Mouse (Mus musculus) forebrain, embryonic 11.5 days (tissue): Measurements from ENCODE around the gene Gramd1b. TPM values are rescaled to one million over a fixed set of nuclear protein-coding genes. Genes with fewer than 3 reads are reported as not detected.

Experiments used
- ATAC-seq: fragments of 200-750 bp; cut with Nextera tagmentation; replicated peaks from 2 replicates; pipeline ENCODE4 v1.8.0; 2017; ENCODE audit warnings: moderate TSS enrichment; ENCODE audit not compliant: low FRiP score
- DNase-seq: peaks from one replicate; pipeline ENCODE4 v3.0.0-alpha.2; 2017; ENCODE audit warnings: low spot score
- H3K27ac ChIP-seq: fragments of 300-500 bp; sonication (generic); 2 replicates; pipeline ENCODE4 v1.5.1; 2014; ENCODE audit warnings: low read depth, low read length
- H3K27me3 ChIP-seq: fragments of 300-500 bp; sonication (generic); 2 replicates; pipeline ENCODE4 v1.6.1; 2014; ENCODE audit warnings: mild to moderate bottlenecking, low read length, mixed read lengths; ENCODE audit not compliant: control insufficient read depth, insufficient read depth
- H3K36me3 ChIP-seq: fragments of 300-500 bp; sonication (generic); 2 replicates; pipeline ENCODE4 v1.6.1; 2014; ENCODE audit warnings: mild to moderate bottlenecking, low read length, moderate library complexity, mixed read lengths; ENCODE audit not compliant: control insufficient read depth, insufficient read depth
- H3K4me1 ChIP-seq: fragments of 300-500 bp; sonication (generic); replicated peaks from 2 replicates; pipeline ENCODE4 v1.6.1; 2014; ENCODE audit warnings: low read length, mixed read lengths; ENCODE audit not compliant: control insufficient read depth, insufficient read depth
- H3K4me2 ChIP-seq: fragments of 300-500 bp; sonication (generic); 2 replicates; pipeline ENCODE4 v1.6.1; 2014; ENCODE audit warnings: low read depth, mild to moderate bottlenecking, low read length, moderate library complexity, mixed read lengths; ENCODE audit not compliant: severe bottlenecking
- H3K4me3 ChIP-seq: fragments of 300-500 bp; sonication (generic); 2 replicates; pipeline ENCODE4 v1.5.1; 2014; ENCODE audit warnings: low read depth, low read length
- H3K9ac ChIP-seq: fragments of 300-500 bp; sonication (generic); 2 replicates; pipeline ENCODE4 v1.6.1; 2014; ENCODE audit warnings: low read length
- H3K9me3 ChIP-seq: fragments of 300-500 bp; sonication (generic); 2 replicates; pipeline ENCODE4 v1.6.1; 2016; ENCODE audit warnings: low read length, mixed read lengths; ENCODE audit not compliant: control insufficient read depth
- WGBS: fragments of 180-500 bp; shearing (Covaris S2); extraction: QIAGEN DNeasy Blood & Tissue Kit; methylation state at CpG from one replicate; pipeline ENCODE4 v1.1.7; 2014; 5-methylcytosine and 5-hydroxymethylcytosine counted together
- polyA plus RNA-seq: library from polyadenylated mRNA; unstranded; fragments of >200 nt; fragmentation: Nextera tagmentation; extraction: Ambion mirVana; gene quantifications from 2 replicates; pipeline ENCODE4 v1.2.1, GENCODE M21; 2014

The Gramd1b gene
- polyA plus RNA-seq, 1 experiment from 2014 or later, result 3.9 TPM

DNA sequence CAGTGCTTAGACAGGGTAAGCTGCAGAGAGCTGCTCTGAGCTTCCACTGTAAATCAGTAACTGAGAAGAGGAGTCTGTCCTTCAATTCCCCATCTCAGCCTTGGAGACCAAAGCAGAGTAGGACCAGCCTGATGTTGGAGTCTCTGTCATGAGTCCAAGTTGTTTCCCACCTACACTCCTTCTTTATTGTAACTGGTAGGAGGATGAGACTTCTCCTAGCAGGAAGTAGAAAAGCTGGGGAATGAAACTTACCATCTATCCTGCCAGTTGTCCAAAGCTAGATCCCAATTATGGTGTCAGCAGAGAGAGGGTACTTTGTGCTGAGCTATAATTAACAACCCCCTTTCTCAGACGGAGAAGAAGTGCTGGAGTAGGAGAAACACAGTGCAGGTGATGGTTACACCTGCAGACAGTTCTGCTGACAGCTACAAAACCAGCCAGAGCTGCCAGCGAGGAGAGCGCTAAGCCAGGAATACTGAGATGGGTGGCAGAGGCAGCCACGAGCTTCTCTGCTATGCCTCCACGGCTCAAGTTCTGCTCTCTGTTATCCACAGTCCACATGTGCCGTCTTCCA, 131.7 kb downstream of the Gramd1b start:
- H3K4me2 ChIP-seq, result no peak overlapping the region
- no peak overlapping the region for H3K4me3 ChIP-seq
- H3K9me3 ChIP-seq, result no peaks in the 10 kb centered on the region
- H3K27me3 ChIP-seq, result no peaks in the 10 kb centered on the region
- no peaks in the 10 kb centered on the region for H3K36me3 ChIP-seq
- H3K4me1 ChIP-seq, result no peaks in the 10 kb centered on the region
- H3K9ac ChIP-seq, result no peak overlapping the region
- 83% methylated on average over 6 of the region's 6 CpGs for WGBS
- no peak overlapping the region for H3K27ac ChIP-seq
- no peak for DNase-seq
- no peak for ATAC-seq

DNA sequence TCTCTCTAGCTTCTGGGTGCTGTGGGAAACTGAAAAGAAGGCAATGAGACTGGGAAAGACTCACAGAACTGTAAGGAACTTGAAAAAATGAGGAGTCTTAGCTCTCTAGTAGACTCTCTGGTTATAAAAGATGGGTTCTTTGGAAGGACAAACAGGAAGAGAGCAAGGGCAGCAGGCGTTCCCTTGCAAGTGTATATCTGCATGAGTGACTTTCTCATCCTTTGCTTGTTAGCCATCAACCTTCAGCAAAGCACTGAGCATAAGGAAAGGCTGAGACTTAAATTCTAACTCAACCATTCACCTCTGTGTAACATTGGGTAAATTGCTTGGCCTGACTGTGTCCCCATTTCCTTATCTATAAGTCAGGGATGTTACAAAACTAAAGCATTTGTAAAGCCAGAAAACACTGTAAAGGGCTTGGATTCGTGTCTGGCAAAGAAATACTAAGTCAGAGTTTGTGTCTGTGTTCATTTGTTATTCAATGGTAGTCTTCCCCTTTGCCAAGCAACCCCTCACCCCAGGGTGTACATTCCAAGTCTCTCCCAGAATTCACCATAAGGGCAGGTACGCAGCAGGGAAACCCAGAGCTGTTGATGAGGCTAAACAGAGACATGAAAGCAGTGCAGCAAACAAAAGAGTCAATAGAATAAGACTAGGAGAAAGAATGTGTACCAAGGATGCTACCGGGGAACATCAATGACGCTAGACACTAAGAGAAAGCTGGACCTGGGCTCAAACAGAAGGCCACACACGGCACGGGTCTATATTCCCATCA, 133.5 kb downstream of the Gramd1b start:
- no peak for DNase-seq
- H3K27ac ChIP-seq, result no peak overlapping the region

DNA sequence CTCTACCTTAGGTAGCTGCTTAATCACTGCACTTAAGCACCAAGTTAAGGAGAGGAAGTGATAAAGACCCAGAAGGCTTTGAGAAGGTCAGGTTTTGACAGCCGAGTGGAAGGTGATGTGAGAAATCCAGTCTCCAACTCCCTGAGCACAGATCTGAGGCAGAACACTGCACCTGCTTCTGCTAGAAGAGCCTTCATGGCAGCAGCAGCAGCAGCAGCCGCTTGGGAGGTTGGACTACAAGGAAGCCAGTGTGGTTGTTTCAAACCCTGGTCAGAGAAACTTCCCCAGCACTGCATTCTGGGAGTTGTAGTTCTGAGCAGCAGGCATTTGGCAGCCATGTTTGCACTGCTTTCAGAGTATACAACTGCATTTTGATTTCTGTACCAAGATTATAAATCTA, 134.1 kb downstream of the Gramd1b start:
- Histone ChIP-seq H3K4me3 (0 out of 2 replicates have a peak overlapping the region, but pooled peaks have one; percentile 9), H3K4me1 (peaks cover 5% of the 10 kb centered on the region), H3K36me3 (no peaks in the 10 kb centered on the region), H3K4me2 (peak overlapping the region; percentile 31; the same call in 1 of the 2 replicates), H3K27me3 (no peaks in the 10 kb centered on the region), H3K9me3 (no peaks in the 10 kb centered on the region), H3K9ac (peak overlapping the region; percentile 20), H3K27ac (no peak overlapping the region)
- ATAC-seq, result peak; percentile 71
- DNase-seq, result no peak
- WGBS, result 31% methylated on average over 2 of the region's 2 CpGs

More for the DNA sequence above, 133.5 kb downstream of the Gramd1b start:
- Histone ChIP-seq H3K4me2 (no peak overlapping the region), H3K9ac (no peak overlapping the region), H3K27me3 (no peaks in the 10 kb centered on the region), H3K4me3 (no peak overlapping the region), H3K9me3 (no peaks in the 10 kb centered on the region), H3K36me3 (no peaks in the 10 kb centered on the region), H3K4me1 (peaks cover 2% of the 10 kb centered on the region)
- WGBS, result 69% methylated on average over 7 of the region's 7 CpGs
- no peak for ATAC-seq

DNA sequence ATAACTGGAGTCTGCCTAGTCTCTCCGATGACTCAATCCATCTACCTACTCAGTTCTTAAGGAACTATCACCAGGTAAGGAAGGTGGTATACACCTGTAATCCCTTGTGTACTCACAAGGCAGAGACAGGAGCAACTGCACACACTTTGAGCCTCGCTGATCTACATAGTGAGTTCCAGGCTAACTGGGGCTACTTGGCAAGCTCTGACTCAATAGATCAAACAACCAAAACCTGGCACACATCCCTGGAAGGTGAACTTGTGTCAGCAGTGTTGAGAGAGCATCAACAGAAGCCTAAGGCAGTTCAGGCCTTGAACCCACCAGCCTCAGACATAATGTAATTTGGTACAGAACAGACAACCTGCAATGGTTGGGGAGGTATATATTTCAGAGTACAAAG, 135.0 kb downstream of the Gramd1b start:
- H3K9me3 ChIP-seq, result no peaks in the 10 kb centered on the region
- no peak overlapping the region for H3K9ac ChIP-seq
- H3K4me3 ChIP-seq, result no peak overlapping the region
- ATAC-seq (no peak), DNase-seq (no peak)
- 92% methylated on average over 2 of the region's 2 CpGs for WGBS
- no peaks in the 10 kb centered on the region for H3K36me3 ChIP-seq
- H3K27me3 ChIP-seq, result no peaks in the 10 kb centered on the region
- peaks cover 12% of the 10 kb centered on the region for H3K4me1 ChIP-seq
- no peak overlapping the region for H3K27ac ChIP-seq
- no peak overlapping the region for H3K4me2 ChIP-seq

DNA sequence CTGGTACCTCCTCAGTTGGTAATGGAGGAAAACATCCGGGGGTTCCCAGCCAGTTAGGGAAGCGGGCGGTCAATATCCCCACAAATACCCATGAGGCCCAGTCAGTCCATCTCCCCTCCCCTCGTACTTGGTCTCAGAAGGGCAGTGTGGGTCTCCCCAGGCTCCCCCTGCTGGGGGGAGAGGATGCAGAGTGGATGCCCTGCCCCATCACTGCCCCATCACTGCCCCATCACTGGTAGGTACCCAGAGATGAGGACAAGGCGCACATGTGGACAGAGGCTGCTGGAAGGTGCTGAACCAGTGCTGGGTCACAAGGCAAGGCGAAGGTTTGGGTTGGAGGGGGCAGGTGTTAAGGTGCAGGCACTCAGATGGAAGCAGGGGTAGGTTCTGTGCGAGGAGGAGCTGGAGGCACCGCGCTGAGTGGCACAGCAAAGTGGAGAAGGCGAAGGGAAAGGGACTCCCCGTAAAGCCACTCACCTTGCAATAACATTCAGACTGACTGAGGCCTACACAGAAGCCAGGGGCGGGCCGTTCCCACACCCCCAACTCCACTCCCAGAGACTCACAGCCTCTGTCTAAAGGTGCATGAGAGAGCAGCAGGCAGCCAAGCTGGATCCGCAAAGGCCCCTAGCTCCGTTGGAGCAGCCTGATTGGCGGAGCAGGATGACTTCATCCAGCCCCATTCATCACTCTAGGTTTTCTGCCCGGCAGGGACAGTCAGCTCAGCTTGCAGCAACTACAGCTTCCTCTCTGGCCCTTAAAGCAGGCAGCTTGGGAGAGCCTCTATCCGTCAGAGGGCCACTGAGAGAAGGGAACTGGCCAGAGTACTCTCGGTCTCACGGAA, 139.1 kb downstream of the Gramd1b start:
- Histone ChIP-seq H3K9ac (peak overlapping the region; percentile 58), H3K36me3 (no peaks in the 10 kb centered on the region), H3K27me3 (no peaks in the 10 kb centered on the region), H3K4me3 (peak overlapping the region; percentile 20), H3K9me3 (no peaks in the 10 kb centered on the region), H3K4me1 (peaks cover 12% of the 10 kb centered on the region), H3K4me2 (peak overlapping the region; percentile 43), H3K27ac (peak overlapping the region; percentile 43)
- 13% methylated on average over 20 of the region's 20 CpGs for WGBS
- DNase-seq (peak; percentile 84), ATAC-seq (peak; percentile 93)

DNA sequence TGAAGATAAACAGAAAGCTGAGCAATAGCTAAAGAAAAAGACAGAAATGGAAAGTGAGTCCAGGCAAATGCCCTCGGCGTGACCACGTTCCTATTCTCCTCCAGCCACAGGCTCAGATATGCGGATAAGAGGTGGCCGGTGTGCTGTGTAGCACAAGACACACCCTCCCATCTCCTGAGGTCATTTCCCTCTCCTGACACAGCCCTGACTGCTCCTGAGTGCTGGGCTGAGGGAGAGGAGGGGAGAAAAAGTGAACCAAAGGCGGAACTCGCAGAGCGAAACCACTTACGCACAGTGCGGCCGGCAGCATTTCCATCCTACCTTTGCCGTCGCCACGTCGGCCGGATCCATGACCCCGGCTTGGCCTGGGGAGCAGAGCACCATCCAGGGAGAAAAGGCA, 139.8 kb downstream of the Gramd1b start:
- DNase-seq (no peak), ATAC-seq (no peak; the same call in 1 of the 2 replicates)
- peak overlapping the region; percentile 43 for H3K4me2 ChIP-seq
- H3K9ac ChIP-seq, result peak overlapping the region; percentile 58
- H3K4me1 ChIP-seq, result peaks cover 12% of the 10 kb centered on the region
- no peak overlapping the region for H3K4me3 ChIP-seq
- WGBS, result 72% methylated on average over 17 of the region's 17 CpGs
- H3K27me3 ChIP-seq, result no peaks in the 10 kb centered on the region
- no peaks in the 10 kb centered on the region for H3K9me3 ChIP-seq
- H3K27ac ChIP-seq, result no peak overlapping the region
- H3K36me3 ChIP-seq, result no peaks in the 10 kb centered on the region

DNA sequence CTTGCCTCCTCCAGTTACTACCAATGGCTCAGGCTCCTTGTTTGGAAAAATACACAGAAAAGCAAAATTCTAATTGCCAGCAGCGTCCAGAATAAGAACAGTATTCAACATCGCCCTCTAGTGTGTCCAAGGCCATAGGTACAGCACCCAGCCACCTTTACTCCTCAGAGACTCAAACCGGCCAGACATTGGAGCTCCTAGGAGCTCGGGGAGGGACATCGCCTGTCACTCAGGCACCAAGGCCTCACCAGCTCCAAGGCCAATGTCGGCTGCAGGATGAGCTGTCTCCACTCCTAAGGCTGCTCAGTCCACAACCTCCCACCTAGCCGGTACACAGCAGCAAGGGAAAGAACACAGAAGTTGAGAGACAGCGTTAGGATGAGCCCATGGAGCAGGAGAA, 140.3 kb downstream of the Gramd1b start:
- Histone ChIP-seq H3K4me1 (peaks cover 12% of the 10 kb centered on the region), H3K4me2 (peak overlapping the region; percentile 43; the same call in 1 of the 2 replicates), H3K27me3 (no peaks in the 10 kb centered on the region), H3K4me3 (no peak overlapping the region), H3K36me3 (no peaks in the 10 kb centered on the region), H3K9me3 (no peaks in the 10 kb centered on the region), H3K9ac (peak overlapping the region; percentile 58; the same call in 1 of the 2 replicates), H3K27ac (no peak overlapping the region)
- 32% methylated on average over 8 of the region's 8 CpGs for WGBS
- ATAC-seq, result no peak
- DNase-seq, result no peak

DNA sequence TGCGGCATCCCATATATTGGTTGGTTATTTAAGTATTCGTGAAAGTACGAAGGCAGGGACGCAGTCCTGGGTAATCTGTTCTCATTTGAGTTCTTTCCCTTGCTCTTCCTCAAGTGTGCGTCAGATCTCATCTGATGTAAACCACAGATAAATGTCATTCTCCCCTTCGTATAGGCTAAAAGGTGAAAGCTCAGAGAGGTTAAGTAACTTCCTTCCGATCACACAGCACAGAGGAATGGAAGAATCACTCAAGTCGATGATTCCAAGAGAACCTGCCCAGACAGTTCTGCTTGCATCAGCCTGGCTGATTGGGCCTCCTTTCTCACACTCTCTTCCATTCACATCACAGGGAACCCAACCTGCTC, 140.8 kb downstream of the Gramd1b start:
- Histone ChIP-seq H3K27me3 (no peaks in the 10 kb centered on the region), H3K27ac (no peak overlapping the region), H3K4me2 (no peak overlapping the region), H3K36me3 (no peaks in the 10 kb centered on the region), H3K4me1 (peaks cover 12% of the 10 kb centered on the region), H3K9me3 (no peaks in the 10 kb centered on the region), H3K4me3 (no peak overlapping the region), H3K9ac (no peak overlapping the region)
- 94% methylated on average over 8 of the region's 8 CpGs for WGBS
- DNase-seq (no peak), ATAC-seq (no peak)
